Mouse (Mus musculus) bone marrow macrophage, adult 2 months (primary cell): Measurements from ENCODE around the gene Camk2g.

Source experiments
- CTCF ChIP-seq: IDR thresholded peaks from 2 replicates; pipeline ENCODE4 v1.5.1; 2012; ENCODE audit warnings: low read depth, mild to moderate bottlenecking, low read length, moderate library complexity
- POLR2A ChIP-seq: IDR thresholded peaks from 2 replicates; pipeline ENCODE4 v1.6.1; 2012; ENCODE audit warnings: mild to moderate bottlenecking, low read depth, low read length, borderline replicate concordance

DNA sequence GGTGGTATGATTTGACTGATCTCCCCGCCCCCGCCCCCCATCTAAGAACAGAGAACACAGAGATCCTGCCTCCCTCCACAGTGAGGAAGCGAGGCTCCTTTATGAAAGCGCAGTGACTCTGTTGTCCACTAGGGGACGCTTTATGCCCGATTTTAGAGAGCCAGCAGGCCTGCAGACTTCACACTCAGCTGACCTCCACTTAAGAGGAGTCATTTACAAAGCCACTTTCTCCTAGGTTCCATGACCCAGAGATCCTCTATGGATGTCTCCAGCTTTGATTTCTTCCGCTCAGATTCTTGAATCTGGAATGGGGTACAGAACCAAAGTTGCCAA lies 9.7 kb upstream of the Camk2g start:
- TF ChIP-seq POLR2A (no peak), CTCF (peak; percentile 97)
